Comparison of ENCODE assay signal across 14 mouse cellular contexts in the genomic region with DNA sequence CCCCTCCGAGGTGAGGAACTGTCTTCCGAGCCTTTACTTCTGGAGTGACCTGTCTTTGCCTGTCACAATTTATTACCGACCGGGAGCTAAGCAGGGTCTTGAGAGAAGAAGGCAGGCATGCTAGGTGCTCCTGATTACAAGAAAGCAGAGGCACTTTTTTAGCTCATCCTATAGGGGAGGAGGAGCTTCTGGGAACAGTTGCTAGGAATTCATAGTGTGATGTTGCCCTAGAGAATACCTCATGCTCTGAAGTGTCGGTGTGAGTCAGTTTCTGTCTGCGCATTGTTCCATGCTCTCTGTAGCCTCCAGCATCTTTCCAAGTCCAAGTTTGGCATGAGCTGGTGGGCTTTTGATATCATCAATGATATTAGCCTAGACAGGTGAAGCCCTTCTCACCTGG.
"Had no signal": no experiment of that assay in that cellular context is flagged by ENCODE, and none has a peak within 500 bp of the region (broad histone marks: within the 10 kb centered on the region; RNA-seq: fewer than 3 reads in every experiment).

No protein-coding gene starts in this region.

- H3K27me3 ChIP-seq: neural tube, embryonic 12.5 days; stomach, embryonic 15.5 days had no signal

- H3K27ac ChIP-seq: liver, embryonic 14.5 days; midbrain, embryonic 10.5 days; neural tube, embryonic 12.5 days; stomach, embryonic 15.5 days; stomach, postnatal 0 days had no signal

- H3K4me3 ChIP-seq: midbrain, embryonic 10.5 days; neural tube, embryonic 12.5 days; stomach, embryonic 15.5 days had no signal

- DNase-seq: lung, adult 18-20 months; lung, embryonic 14.5 days; lung, postnatal 10 days; lung, postnatal 4 days; midbrain, embryonic 14.5 days; right cerebral cortex, postnatal 14 days; thymus, adult 2 months; thymus, postnatal 14 days; thymus, postnatal 4 days had no signal

- H3K36me3 ChIP-seq: midbrain, embryonic 10.5 days; neural tube, embryonic 12.5 days; stomach, embryonic 15.5 days had no signal

- H3K4me1 ChIP-seq: midbrain, embryonic 10.5 days; neural tube, embryonic 12.5 days; stomach, embryonic 15.5 days had no signal
